Mouse (Mus musculus) stomach, embryonic 15.5 days (tissue): Measurements from ENCODE around the gene Lsm3. TPM values are rescaled to one million over a fixed set of nuclear protein-coding genes. Genes with fewer than 3 reads are reported as not detected.

ENCODE experiments used
- ATAC-seq: fragments of 200-750 bp; cut with Nextera tagmentation; 2 replicates; pipeline ENCODE4 v1.8.0; 2017; ENCODE audit warnings: low read depth, moderate number of reproducible peaks, moderate TSS enrichment; ENCODE audit not compliant: insufficient read depth, low FRiP score
- H3K27ac ChIP-seq: fragments of 300-500 bp; sonication (generic); 2 replicates; pipeline ENCODE4 v1.5.1; 2015; ENCODE audit warnings: mild to moderate bottlenecking, inconsistent platforms
- H3K27me3 ChIP-seq: fragments of 300-500 bp; sonication (generic); replicated peaks from 2 replicates; pipeline ENCODE4 v1.6.1; 2015; ENCODE audit warnings: inconsistent platforms
- H3K36me3 ChIP-seq: fragments of 300-500 bp; sonication (generic); 2 replicates; pipeline ENCODE4 v1.6.1; 2015; ENCODE audit warnings: inconsistent platforms
- H3K4me1 ChIP-seq: fragments of 300-500 bp; sonication (generic); 2 replicates; pipeline ENCODE4 v1.6.1; 2015; ENCODE audit warnings: inconsistent platforms
- H3K4me2 ChIP-seq: fragments of 300-500 bp; sonication (generic); 2 replicates; pipeline ENCODE4 v1.6.1; 2015; ENCODE audit warnings: mild to moderate bottlenecking, inconsistent platforms
- H3K4me3 ChIP-seq: fragments of 300-500 bp; sonication (generic); replicated peaks from 2 replicates; pipeline ENCODE4 v1.5.1; 2015; ENCODE audit warnings: inconsistent platforms
- H3K9ac ChIP-seq: fragments of 300-500 bp; sonication (generic); 2 replicates; pipeline ENCODE4 v1.6.1; 2015; ENCODE audit warnings: inconsistent platforms
- H3K9me3 ChIP-seq: fragments of 300-500 bp; sonication (generic); 2 replicates; pipeline ENCODE4 v1.6.1; 2016; ENCODE audit warnings: inconsistent platforms
- WGBS: fragments of 180-500 bp; shearing (Covaris S2); methylation state at CpG from one replicate; pipeline ENCODE4 v1.1.7; 2015; 5-methylcytosine and 5-hydroxymethylcytosine counted together
- polyA plus RNA-seq: library from polyadenylated mRNA; unstranded; fragments of >200 nt; fragmentation: Nextera tagmentation; extraction: Ambion mirVana; gene quantifications from 2 replicates; pipeline ENCODE4 v1.2.1, GENCODE M21; 2015

The Lsm3 gene
- polyA plus RNA-seq, 1 experiment from 2014 or later = 248 TPM

DNA sequence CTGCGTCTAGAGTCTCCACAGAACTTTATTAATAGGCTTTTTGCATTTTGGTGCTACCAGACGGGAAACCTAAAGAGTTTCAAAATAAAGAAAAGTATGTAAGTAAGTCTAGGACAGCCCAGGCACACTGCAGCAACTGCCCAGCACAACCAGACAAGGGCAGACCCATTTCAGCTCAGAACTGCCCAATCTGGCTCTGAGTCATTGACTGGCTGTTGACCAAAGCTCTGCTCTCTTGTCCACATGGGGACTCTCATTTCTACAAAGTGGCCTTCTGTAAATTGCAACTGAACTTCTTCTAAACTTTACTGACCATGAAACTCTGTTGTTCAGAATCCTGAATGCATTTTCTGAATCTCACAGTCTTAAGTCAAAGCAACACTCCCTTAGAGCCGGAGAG lies 19.5 kb downstream of the Lsm3 start:
- H3K9ac ChIP-seq = no peak overlapping the region
- H3K9me3 ChIP-seq = no peaks in the 10 kb centered on the region
- peaks cover 12% of the 10 kb centered on the region; the same call in 1 of the 2 replicates for H3K4me1 ChIP-seq
- no peaks in the 10 kb centered on the region for H3K27me3 ChIP-seq
- no peak overlapping the region for H3K4me3 ChIP-seq
- 81% methylated on average over 3 of the region's 3 CpGs for WGBS
- no peak for ATAC-seq
- H3K4me2 ChIP-seq = no peak overlapping the region
- no peaks in the 10 kb centered on the region for H3K36me3 ChIP-seq
- no peak overlapping the region for H3K27ac ChIP-seq

DNA sequence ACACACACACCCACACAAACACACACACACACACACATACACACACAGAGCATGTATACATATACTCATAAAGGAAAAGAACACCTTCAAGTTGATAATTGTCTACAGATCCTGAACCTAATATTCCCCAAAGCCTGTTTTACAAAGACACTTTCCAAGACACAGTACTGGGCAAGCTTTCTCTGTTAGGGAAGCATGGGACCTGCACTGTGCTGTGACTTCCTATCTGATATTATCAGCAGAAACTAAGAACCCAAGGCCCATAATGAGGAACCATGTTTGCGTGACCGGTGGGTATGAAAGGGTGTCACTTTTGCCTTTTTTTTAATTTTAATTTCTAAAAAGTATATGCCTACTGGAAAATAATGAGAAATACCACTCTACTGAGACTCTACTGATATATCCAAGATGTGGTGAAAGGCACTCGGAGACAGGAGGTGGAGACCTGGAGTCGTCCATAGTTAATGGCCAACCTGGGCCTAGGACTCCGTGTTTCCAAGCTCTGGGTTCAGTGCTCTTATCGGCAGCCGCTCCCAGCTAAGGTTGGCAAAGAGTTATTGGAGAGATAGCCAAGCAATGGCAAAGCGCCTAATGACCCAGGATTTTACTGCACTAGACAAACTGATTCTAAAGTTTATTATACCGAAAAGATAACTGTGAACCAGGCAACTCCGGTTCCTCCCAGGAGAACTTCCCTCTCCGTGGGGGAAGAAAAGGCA lies 20.5 kb downstream of the Lsm3 start:
- 0 out of 2 replicates have a peak, but pooled peaks have one; percentile 31 for ATAC-seq
- WGBS = 76% methylated on average over 11 of the region's 11 CpGs

DNA sequence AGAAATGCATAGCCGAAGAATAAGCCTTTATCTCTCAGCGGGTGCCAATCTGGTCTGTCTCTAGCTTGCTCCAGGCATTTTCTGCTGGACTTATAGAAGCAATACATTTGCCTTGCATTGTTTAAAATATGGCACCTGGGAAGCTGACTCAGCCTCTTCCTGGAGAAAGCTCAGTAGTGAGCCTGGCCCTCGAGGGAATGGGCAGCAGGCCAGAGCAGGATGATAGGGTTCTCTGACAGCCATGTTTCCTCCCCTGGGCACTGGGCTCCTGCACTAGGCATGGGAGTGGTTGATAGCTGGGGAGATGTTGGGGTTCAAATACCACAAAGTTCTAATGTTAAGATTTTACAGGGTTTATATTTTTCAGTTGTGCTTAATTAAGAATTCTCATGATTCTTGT lies 25.5 kb downstream of the Lsm3 start:
- Histone ChIP-seq H3K27me3 (no peaks in the 10 kb centered on the region), H3K9me3 (no peaks in the 10 kb centered on the region), H3K27ac (no peak overlapping the region), H3K36me3 (no peaks in the 10 kb centered on the region), H3K4me2 (no peak overlapping the region), H3K4me1 (no peaks in the 10 kb centered on the region), H3K4me3 (no peak overlapping the region), H3K9ac (no peak overlapping the region)
- no peak for ATAC-seq
- WGBS = 46% methylated on average over 3 of the region's 3 CpGs

More for the DNA sequence above, 20.5 kb downstream of the Lsm3 start:
- no peak overlapping the region for H3K27ac ChIP-seq
- no peak overlapping the region for H3K4me2 ChIP-seq
- no peaks in the 10 kb centered on the region for H3K9me3 ChIP-seq
- no peak overlapping the region for H3K4me3 ChIP-seq
- H3K9ac ChIP-seq = no peak overlapping the region
- peaks cover 12% of the 10 kb centered on the region; the same call in 1 of the 2 replicates for H3K4me1 ChIP-seq
- no peaks in the 10 kb centered on the region for H3K36me3 ChIP-seq
- H3K27me3 ChIP-seq = no peaks in the 10 kb centered on the region

DNA sequence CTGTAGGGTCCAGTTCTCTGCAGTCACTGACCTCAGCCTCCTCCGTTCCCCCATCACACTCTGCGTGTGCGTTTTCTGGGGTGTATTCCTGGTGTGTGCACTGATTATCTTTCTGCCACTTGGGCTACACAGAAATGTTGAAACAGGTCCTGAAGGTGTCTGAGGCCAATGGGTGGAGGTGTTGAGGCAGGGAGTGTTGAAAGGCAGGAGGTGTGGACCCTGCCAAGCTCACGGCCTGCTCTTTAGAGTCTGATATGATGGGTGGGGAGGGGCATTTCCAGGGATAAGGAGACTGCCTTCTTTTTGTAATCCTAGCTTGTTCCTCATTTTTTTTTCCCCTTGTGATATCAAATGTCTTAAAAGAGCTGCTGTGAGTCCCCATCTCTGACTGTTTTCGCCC lies 27.3 kb downstream of the Lsm3 start:
- no peak for ATAC-seq
- no peak overlapping the region for H3K9ac ChIP-seq
- 67% methylated on average over 5 of the region's 5 CpGs for WGBS

DNA sequence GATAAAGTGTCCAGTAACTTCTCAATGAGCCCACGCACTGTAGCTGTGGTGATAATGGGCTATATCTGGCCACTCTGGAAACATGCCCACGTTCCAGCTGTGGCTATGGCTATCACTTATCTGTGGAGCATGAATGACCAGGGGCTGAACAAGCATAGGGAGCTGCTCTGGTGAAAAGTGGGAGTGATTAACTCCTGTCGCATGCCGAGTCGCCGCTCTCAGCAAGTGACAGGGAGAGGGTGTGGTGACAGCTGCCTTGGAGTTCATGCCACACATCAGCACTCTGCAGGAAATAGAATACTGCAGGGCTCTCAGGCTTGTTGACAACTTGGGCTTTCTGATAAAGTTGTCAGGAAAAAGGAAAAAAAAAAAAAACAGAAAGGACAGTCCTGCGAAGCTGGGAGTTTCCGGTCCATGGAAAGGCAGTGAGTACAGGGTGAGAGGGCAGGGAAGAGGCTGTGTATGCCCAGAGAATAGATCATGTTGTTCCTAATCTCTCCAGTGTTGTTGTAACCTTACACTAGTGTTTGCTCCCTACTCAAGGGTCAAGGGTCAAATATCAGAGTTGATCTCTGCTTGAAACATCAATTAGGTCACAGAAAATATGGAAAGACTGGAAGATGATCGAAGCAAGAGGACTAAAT lies 30.6 kb downstream of the Lsm3 start:
- Histone ChIP-seq H3K4me2 (no peak overlapping the region), H3K27ac (no peak overlapping the region), H3K36me3 (no peaks in the 10 kb centered on the region), H3K9me3 (no peaks in the 10 kb centered on the region), H3K9ac (no peak overlapping the region), H3K4me3 (no peak overlapping the region), H3K27me3 (no peaks in the 10 kb centered on the region), H3K4me1 (no peaks in the 10 kb centered on the region)
- WGBS = 41% methylated on average over 9 of the region's 9 CpGs
- no peak; the same call in 1 of the 2 replicates for ATAC-seq

More for the DNA sequence above, 27.3 kb downstream of the Lsm3 start:
- H3K4me1 ChIP-seq = no peaks in the 10 kb centered on the region
- H3K4me3 ChIP-seq = no peak overlapping the region
- H3K27me3 ChIP-seq = no peaks in the 10 kb centered on the region
- no peaks in the 10 kb centered on the region for H3K36me3 ChIP-seq
- no peak overlapping the region for H3K4me2 ChIP-seq
- no peak overlapping the region for H3K27ac ChIP-seq
- H3K9me3 ChIP-seq = no peaks in the 10 kb centered on the region

DNA sequence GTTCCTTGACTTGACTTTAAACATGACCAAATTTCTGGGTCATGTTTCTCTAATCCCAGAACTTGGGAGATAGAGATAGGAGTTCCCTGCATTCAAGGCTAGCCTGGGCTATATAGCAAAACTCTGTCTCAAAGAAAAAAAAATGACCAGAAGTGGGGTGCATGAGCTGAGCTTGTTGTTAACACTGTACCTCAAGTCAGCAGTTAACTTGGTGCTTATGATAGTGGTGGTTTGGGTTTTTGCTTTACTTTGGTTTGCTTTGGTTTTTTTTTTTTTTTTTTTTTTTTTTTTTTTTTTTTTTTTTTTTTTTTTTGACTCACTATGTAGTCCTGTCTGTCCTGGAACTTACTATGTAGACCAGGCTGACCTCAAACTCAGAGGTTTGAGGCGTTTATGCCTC lies 31.6 kb downstream of the Lsm3 start:
- no peak overlapping the region for H3K27ac ChIP-seq
- 58% methylated on average over 1 of the region's 1 CpGs for WGBS
- no peaks in the 10 kb centered on the region for H3K9me3 ChIP-seq
- H3K4me3 ChIP-seq = no peak overlapping the region
- no peaks in the 10 kb centered on the region for H3K4me1 ChIP-seq
- H3K27me3 ChIP-seq = no peaks in the 10 kb centered on the region
- H3K36me3 ChIP-seq = no peaks in the 10 kb centered on the region
- H3K9ac ChIP-seq = no peak overlapping the region
- no peak overlapping the region for H3K4me2 ChIP-seq
- no peak for ATAC-seq

DNA sequence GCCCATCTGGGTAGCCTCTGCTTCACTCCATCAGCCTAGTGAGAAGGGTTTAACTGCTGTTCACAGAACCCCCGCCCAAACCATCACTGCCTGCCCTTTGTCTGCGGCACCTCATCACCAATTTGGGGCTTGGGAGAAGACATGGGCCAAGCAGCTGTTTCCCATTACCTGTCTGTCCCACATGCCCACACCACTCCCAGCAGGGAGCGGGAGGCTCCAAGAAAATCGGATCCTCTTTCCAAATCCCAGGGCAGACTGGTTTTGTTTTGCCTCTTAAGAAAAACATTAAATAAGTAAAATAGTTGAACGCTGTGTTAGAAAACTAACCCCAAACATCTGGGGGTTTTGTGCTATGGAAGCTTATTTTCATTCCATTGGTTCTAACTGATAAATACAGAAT lies 33.9 kb downstream of the Lsm3 start:
- H3K9ac ChIP-seq = no peak overlapping the region
- H3K27ac ChIP-seq = no peak overlapping the region
- H3K4me1 ChIP-seq = no peaks in the 10 kb centered on the region
- no peaks in the 10 kb centered on the region for H3K27me3 ChIP-seq
- no peaks in the 10 kb centered on the region for H3K36me3 ChIP-seq
- ATAC-seq = no peak
- WGBS = 60% methylated on average over 5 of the region's 5 CpGs
- H3K4me2 ChIP-seq = no peak overlapping the region
- no peaks in the 10 kb centered on the region for H3K9me3 ChIP-seq
- H3K4me3 ChIP-seq = no peak overlapping the region

DNA sequence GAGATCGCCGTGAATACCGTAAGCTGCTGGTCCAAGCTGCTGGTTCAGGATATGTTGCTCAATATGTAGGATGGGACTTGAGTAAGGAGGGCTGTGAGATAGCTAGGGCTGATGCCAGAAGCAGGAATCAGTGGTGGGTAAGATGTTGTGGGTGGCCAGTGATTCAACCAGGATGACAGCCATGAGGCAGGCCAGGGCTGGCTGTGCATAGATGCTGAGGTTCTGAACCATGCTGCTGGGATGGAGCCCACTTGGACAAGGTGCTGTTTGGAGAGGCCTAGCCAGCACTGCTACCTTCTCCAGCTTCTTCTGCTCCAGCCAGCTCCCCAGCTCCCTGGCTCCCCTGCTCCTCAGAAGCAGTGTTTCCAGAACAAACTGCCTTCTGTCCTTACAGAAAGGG lies 35.9 kb downstream of the Lsm3 start:
- ATAC-seq = no peak
- H3K4me1 ChIP-seq = no peaks in the 10 kb centered on the region
- H3K4me3 ChIP-seq = no peak overlapping the region
- H3K27me3 ChIP-seq = no peaks in the 10 kb centered on the region
- H3K9me3 ChIP-seq = no peaks in the 10 kb centered on the region
- no peak overlapping the region for H3K9ac ChIP-seq
- H3K36me3 ChIP-seq = no peaks in the 10 kb centered on the region
- H3K27ac ChIP-seq = no peak overlapping the region
- WGBS = 95% methylated on average over 3 of the region's 3 CpGs
- H3K4me2 ChIP-seq = no peak overlapping the region

DNA sequence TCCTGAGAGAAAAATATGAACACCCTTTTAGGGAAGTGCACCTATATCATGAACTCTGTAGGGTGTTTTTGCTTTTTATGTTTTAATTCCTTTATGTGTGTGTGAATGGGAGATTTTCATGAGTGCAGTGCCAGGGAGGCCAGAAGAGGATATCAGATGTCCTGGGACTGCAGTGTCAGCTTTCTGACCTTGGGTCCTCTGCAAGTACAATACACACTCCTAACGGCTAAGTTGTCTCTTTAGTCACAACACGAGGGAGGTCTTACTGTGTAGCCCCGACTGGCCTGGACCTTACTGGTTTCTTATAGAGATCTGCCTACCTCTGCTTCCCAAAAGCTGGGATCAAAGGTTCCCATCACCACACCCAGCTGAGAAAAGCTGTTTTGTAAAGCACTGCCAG lies 37.0 kb downstream of the Lsm3 start:
- Histone ChIP-seq H3K9me3 (no peaks in the 10 kb centered on the region), H3K27me3 (no peaks in the 10 kb centered on the region), H3K36me3 (no peaks in the 10 kb centered on the region), H3K4me3 (no peak overlapping the region), H3K4me2 (no peak overlapping the region), H3K4me1 (no peaks in the 10 kb centered on the region), H3K27ac (no peak overlapping the region), H3K9ac (no peak overlapping the region)
- no peak for ATAC-seq
- WGBS = 43% methylated on average over 3 of the region's 3 CpGs

DNA sequence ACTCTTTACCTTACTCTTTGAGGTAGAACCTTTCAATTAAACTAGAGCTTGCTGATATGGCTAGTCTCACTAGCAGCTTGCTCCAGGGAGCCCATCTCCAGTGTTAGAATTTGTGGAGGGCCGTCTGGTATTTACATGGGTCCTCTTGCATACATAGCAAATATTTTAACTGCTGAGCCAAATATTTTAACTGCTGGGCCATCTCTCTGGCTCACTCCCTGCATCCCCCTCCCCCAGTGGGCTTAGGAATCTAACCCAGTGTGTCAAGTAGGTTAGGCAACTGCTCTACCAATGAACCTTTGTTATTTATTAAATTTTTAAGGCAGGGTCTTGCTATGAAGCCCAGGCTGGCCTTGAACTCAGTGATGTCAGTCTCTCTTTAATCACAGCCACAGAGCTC lies 42.8 kb downstream of the Lsm3 start:
- no peak overlapping the region for H3K27ac ChIP-seq
- no peaks in the 10 kb centered on the region for H3K4me1 ChIP-seq
- no peak for ATAC-seq

DNA sequence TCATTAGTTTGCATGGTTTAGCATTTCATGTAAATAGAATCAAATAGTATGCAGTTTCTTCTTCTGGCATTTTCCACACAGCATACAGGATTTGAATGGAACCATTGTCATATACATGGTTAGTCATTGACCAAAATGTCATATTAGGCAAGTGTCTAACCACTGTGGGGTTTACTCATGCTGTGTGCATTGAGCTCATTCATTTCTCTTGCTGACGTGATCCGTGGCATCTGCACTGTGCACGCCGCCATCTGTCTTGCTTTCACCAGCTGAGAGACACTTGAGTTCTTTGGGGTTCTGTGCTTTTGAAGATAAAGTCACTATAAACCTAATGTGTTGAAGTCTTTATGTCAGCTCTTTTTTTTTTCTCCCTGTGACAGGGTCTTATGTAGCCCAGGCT lies 43.6 kb downstream of the Lsm3 start:
- H3K4me3 ChIP-seq = no peak overlapping the region
- WGBS = 76% methylated on average over 4 of the region's 4 CpGs
- no peak overlapping the region for H3K9ac ChIP-seq
- H3K27me3 ChIP-seq = no peaks in the 10 kb centered on the region
- no peaks in the 10 kb centered on the region for H3K9me3 ChIP-seq
- H3K27ac ChIP-seq = no peak overlapping the region
- no peaks in the 10 kb centered on the region for H3K36me3 ChIP-seq
- no peaks in the 10 kb centered on the region for H3K4me1 ChIP-seq
- H3K4me2 ChIP-seq = no peak overlapping the region
- no peak for ATAC-seq

More for the DNA sequence above, 42.8 kb downstream of the Lsm3 start:
- Histone ChIP-seq H3K9ac (no peak overlapping the region), H3K4me2 (no peak overlapping the region), H3K27me3 (no peaks in the 10 kb centered on the region), H3K4me3 (no peak overlapping the region), H3K9me3 (no peaks in the 10 kb centered on the region), H3K36me3 (no peaks in the 10 kb centered on the region)
- WGBS = 11% methylated on average over 1 of the region's 1 CpGs

DNA sequence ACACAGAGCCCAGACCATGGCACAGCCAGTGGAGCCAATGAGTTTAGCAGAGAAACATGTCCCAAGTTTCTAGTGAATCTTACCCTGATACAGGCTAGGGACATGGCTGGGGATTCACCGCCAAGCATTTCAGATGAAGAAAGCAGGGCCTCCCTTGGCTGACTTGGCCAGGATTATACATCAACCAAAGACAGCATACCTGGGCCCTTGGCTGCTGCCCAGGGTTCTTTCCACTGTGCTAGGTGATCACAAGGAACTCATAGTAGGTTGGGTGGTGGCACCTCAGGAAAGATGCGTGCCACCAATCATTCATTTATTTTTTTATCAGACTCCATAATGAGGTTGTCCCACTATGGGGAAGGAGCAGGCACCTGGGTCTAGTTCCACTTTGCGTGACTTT lies 44.5 kb downstream of the Lsm3 start:
- H3K9me3 ChIP-seq = no peaks in the 10 kb centered on the region
- 89% methylated on average over 3 of the region's 3 CpGs for WGBS
- ATAC-seq = no peak

More for the DNA sequence above, 44.5 kb downstream of the Lsm3 start:
- Histone ChIP-seq H3K4me3 (no peak overlapping the region), H3K27ac (no peak overlapping the region), H3K4me2 (no peak overlapping the region), H3K4me1 (no peaks in the 10 kb centered on the region), H3K9ac (no peak overlapping the region), H3K36me3 (no peaks in the 10 kb centered on the region), H3K27me3 (no peaks in the 10 kb centered on the region)
